Mouse (Mus musculus): ENCODE results near the gene Pam16. TPM values are rescaled to one million over a fixed set of nuclear protein-coding genes. Genes with fewer than 3 reads are reported as not detected.

Pam16 gene
- polyA plus RNA-seq, 1 experiment from 2014 or later, result 171 TPM

GRCm38 (mm10) chr16:4596141-4596728, 28.6 kb downstream of the Pam16 start:
- DNase-seq (peak; percentile 30), ATAC-seq (ENCODE audit: low FRiP score, low TSS enrichment) (no peak)
- peaks cover 56% of the 10 kb centered on the region for H3K4me1 ChIP-seq (ENCODE audit: control insufficient read depth, insufficient read depth, low read length)
- no peaks in the 10 kb centered on the region for H3K36me3 ChIP-seq (ENCODE audit: control insufficient read depth, insufficient read depth, low read length)
- peak overlapping the region; percentile 83 for H3K4me3 ChIP-seq (replicated peaks; ENCODE audit: low read depth, low read length)
- WGBS, result 6% methylated on average over 3 of the region's 3 CpGs
- peak overlapping the region; percentile 91 for H3K9ac ChIP-seq (replicated peaks; ENCODE audit: low read length)
- peak overlapping the region; percentile 98 for H3K4me2 ChIP-seq (ENCODE audit: low read length)
- no peaks in the 10 kb centered on the region for H3K9me3 ChIP-seq (ENCODE audit: control insufficient read depth, low read length)
- H3K27me3 ChIP-seq (ENCODE audit: control insufficient read depth, insufficient read depth, low read length), result no peaks in the 10 kb centered on the region
- H3K27ac ChIP-seq (replicated peaks; ENCODE audit: low read depth, low read length), result peak overlapping the region; percentile 95

- ATAC-seq (ENCODE audit: low FRiP score, low TSS enrichment), result no peak
- Histone ChIP-seq H3K4me2 (ENCODE audit: low read length) (peak overlapping the region; percentile 98), H3K4me1 (ENCODE audit: control insufficient read depth, insufficient read depth, low read length) (peaks cover 52% of the 10 kb centered on the region), H3K27me3 (ENCODE audit: control insufficient read depth, insufficient read depth, low read length) (no peaks in the 10 kb centered on the region), H3K27ac (replicated peaks; ENCODE audit: low read depth, low read length) (peak overlapping the region; percentile 95), H3K36me3 (ENCODE audit: control insufficient read depth, insufficient read depth, low read length) (peaks cover 5% of the 10 kb centered on the region; the same call in 1 of the 2 replicates), H3K9me3 (ENCODE audit: control insufficient read depth, low read length) (no peaks in the 10 kb centered on the region), H3K4me3 (replicated peaks; ENCODE audit: low read depth, low read length) (peak overlapping the region; percentile 83), H3K9ac (replicated peaks; ENCODE audit: low read length) (peak overlapping the region; percentile 91)
- WGBS, result 1% methylated on average over 5 of the region's 5 CpGs
- peak; percentile 36 for DNase-seq
Measured at GRCm38 (mm10) chr16:4595527-4595963, 29.2 kb downstream of the Pam16 start.

- Histone ChIP-seq H3K4me3 (replicated peaks; ENCODE audit: low read depth, low read length) (peak overlapping the region; percentile 83), H3K4me2 (ENCODE audit: low read length) (peak overlapping the region; percentile 98), H3K4me1 (ENCODE audit: control insufficient read depth, insufficient read depth, low read length) (peaks cover 52% of the 10 kb centered on the region), H3K36me3 (ENCODE audit: control insufficient read depth, insufficient read depth, low read length) (peaks cover 5% of the 10 kb centered on the region; the same call in 1 of the 2 replicates), H3K9me3 (ENCODE audit: control insufficient read depth, low read length) (no peaks in the 10 kb centered on the region), H3K27ac (replicated peaks; ENCODE audit: low read depth, low read length) (peak overlapping the region; percentile 95), H3K27me3 (ENCODE audit: control insufficient read depth, insufficient read depth, low read length) (no peaks in the 10 kb centered on the region), H3K9ac (replicated peaks; ENCODE audit: low read length) (peak overlapping the region; percentile 91)
- under 1% methylated on average over 47 of the region's 52 CpGs for WGBS
- ATAC-seq (ENCODE audit: low FRiP score, low TSS enrichment) (peak; percentile 46), DNase-seq (peak; percentile 79)
Measured at GRCm38 (mm10) chr16:4594814-4595526, 29.8 kb downstream of the Pam16 start.

GRCm38 (mm10) chr16:4593971-4594813, 30.6 kb downstream of the Pam16 start, which contains the start of gene Glis2:
Gene Glis2 (plus strand): TSS chr16:4594713.
- peak; percentile 95 for DNase-seq
- peak within 1 kb of the TSS; percentile 98 for H3K4me2 ChIP-seq (ENCODE audit: low read length)
- no peaks in the 10 kb centered on the region for H3K9me3 ChIP-seq (ENCODE audit: control insufficient read depth, low read length)
- H3K27me3 ChIP-seq (ENCODE audit: control insufficient read depth, insufficient read depth, low read length), result no peaks in the 10 kb centered on the region
- H3K4me1 ChIP-seq (ENCODE audit: control insufficient read depth, insufficient read depth, low read length), result peaks cover 50% of the 10 kb centered on the region
- H3K9ac ChIP-seq (replicated peaks; ENCODE audit: low read length), result peak within 1 kb of the TSS; percentile 91
- peak within 1 kb of the TSS; percentile 83 for H3K4me3 ChIP-seq (replicated peaks; ENCODE audit: low read depth, low read length)
- H3K27ac ChIP-seq (replicated peaks; ENCODE audit: low read depth, low read length), result peak within 1 kb of the TSS; percentile 95
- ATAC-seq (ENCODE audit: low FRiP score, low TSS enrichment), result peak; percentile 90
- H3K36me3 ChIP-seq (ENCODE audit: control insufficient read depth, insufficient read depth, low read length), result peaks cover 5% of the 10 kb centered on the region; the same call in 1 of the 2 replicates
- 1% methylated on average over 46 of the region's 74 CpGs for WGBS

GRCm38 (mm10) chr16:4592909-4593875, 31.6 kb downstream of the Pam16 start:
- DNase-seq (peak; percentile 84), ATAC-seq (ENCODE audit: low FRiP score, low TSS enrichment) (no peak)
- 10% methylated on average over 32 of the region's 32 CpGs for WGBS
- H3K36me3 ChIP-seq (ENCODE audit: control insufficient read depth, insufficient read depth, low read length), result peaks cover 5% of the 10 kb centered on the region; the same call in 1 of the 2 replicates
- H3K4me1 ChIP-seq (ENCODE audit: control insufficient read depth, insufficient read depth, low read length), result peaks cover 40% of the 10 kb centered on the region
- H3K27me3 ChIP-seq (ENCODE audit: control insufficient read depth, insufficient read depth, low read length), result no peaks in the 10 kb centered on the region
- H3K4me3 ChIP-seq (replicated peaks; ENCODE audit: low read depth, low read length), result peak overlapping the region; percentile 83
- H3K4me2 ChIP-seq (ENCODE audit: low read length), result peak overlapping the region; percentile 98
- peak overlapping the region; percentile 95 for H3K27ac ChIP-seq (replicated peaks; ENCODE audit: low read depth, low read length)
- no peaks in the 10 kb centered on the region for H3K9me3 ChIP-seq (ENCODE audit: control insufficient read depth, low read length)
- H3K9ac ChIP-seq (replicated peaks; ENCODE audit: low read length), result peak overlapping the region; percentile 91

- H3K9me3 ChIP-seq (ENCODE audit: control insufficient read depth, low read length), result no peaks in the 10 kb centered on the region
- no peak overlapping the region for H3K4me3 ChIP-seq (replicated peaks; ENCODE audit: low read depth, low read length)
- peaks cover 16% of the 10 kb centered on the region for H3K4me1 ChIP-seq (ENCODE audit: control insufficient read depth, insufficient read depth, low read length)
- H3K36me3 ChIP-seq (ENCODE audit: control insufficient read depth, insufficient read depth, low read length), result peaks cover 5% of the 10 kb centered on the region; the same call in 1 of the 2 replicates
- H3K9ac ChIP-seq (replicated peaks; ENCODE audit: low read length), result no peak overlapping the region
- H3K27me3 ChIP-seq (ENCODE audit: control insufficient read depth, insufficient read depth, low read length), result no peaks in the 10 kb centered on the region
- WGBS, result 97% methylated on average over 9 of the region's 9 CpGs
- no peak overlapping the region for H3K4me2 ChIP-seq (ENCODE audit: low read length)
- H3K27ac ChIP-seq (replicated peaks; ENCODE audit: low read depth, low read length), result no peak overlapping the region
- ATAC-seq (ENCODE audit: low FRiP score, low TSS enrichment) (no peak), DNase-seq (peak; percentile 74)
Measured at GRCm38 (mm10) chr16:4590236-4590635, 34.6 kb downstream of the Pam16 start.

- Histone ChIP-seq H3K4me3 (replicated peaks; ENCODE audit: low read depth, low read length) (no peak overlapping the region), H3K36me3 (ENCODE audit: control insufficient read depth, insufficient read depth, low read length) (peaks cover 5% of the 10 kb centered on the region; the same call in 1 of the 2 replicates), H3K27me3 (ENCODE audit: control insufficient read depth, insufficient read depth, low read length) (no peaks in the 10 kb centered on the region), H3K9ac (replicated peaks; ENCODE audit: low read length) (no peak overlapping the region), H3K4me2 (ENCODE audit: low read length) (no peak overlapping the region), H3K4me1 (ENCODE audit: control insufficient read depth, insufficient read depth, low read length) (peaks cover 9% of the 10 kb centered on the region), H3K27ac (replicated peaks; ENCODE audit: low read depth, low read length) (peak overlapping the region; percentile 72), H3K9me3 (ENCODE audit: control insufficient read depth, low read length) (no peaks in the 10 kb centered on the region)
- WGBS, result 55% methylated on average over 5 of the region's 5 CpGs
- ATAC-seq (ENCODE audit: low FRiP score, low TSS enrichment) (no peak), DNase-seq (no peak)
Measured at GRCm38 (mm10) chr16:4587516-4588210, 37.1 kb downstream of the Pam16 start.
